Mouse (Mus musculus) heart, postnatal 0 days (tissue): Measurements from ENCODE around the gene Ptpn1. TPM values are rescaled to one million over a fixed set of nuclear protein-coding genes. Genes with fewer than 3 reads are reported as not detected.

ENCODE experiments used
- ATAC-seq: fragments of 200-750 bp; cut with Nextera tagmentation; 2 replicates; pipeline ENCODE4 v1.8.0; 2017; ENCODE audit warnings: low read depth, moderate number of reproducible peaks, moderate library complexity; ENCODE audit not compliant: insufficient read depth
- DNase-seq: peaks from one replicate; pipeline ENCODE4 v3.0.0-alpha.2; 2016; ENCODE audit warnings: low spot score
- H3K27ac ChIP-seq: fragments of 300-500 bp; sonication (generic); 2 replicates; pipeline ENCODE4 v1.5.1; 2014; ENCODE audit warnings: low read depth, mild to moderate bottlenecking
- H3K27me3 ChIP-seq: fragments of 300-500 bp; sonication (generic); 2 replicates; pipeline ENCODE4 v1.6.1; 2014; ENCODE audit warnings: low read length, mixed read lengths; ENCODE audit not compliant: control insufficient read depth, insufficient read depth
- H3K36me3 ChIP-seq: fragments of 300-500 bp; sonication (generic); replicated peaks from 2 replicates; pipeline ENCODE4 v1.6.1; 2014; ENCODE audit warnings: low read length, mixed read lengths; ENCODE audit not compliant: control insufficient read depth, insufficient read depth
- H3K4me1 ChIP-seq: fragments of 300-500 bp; sonication (generic); 2 replicates; pipeline ENCODE4 v1.6.1; 2014; ENCODE audit warnings: antibody characterized with exemption; ENCODE audit not compliant: control insufficient read depth, insufficient read depth
- H3K4me2 ChIP-seq: fragments of 300-500 bp; sonication (generic); 2 replicates; pipeline ENCODE4 v1.6.1; 2014; ENCODE audit warnings: low read depth, mild to moderate bottlenecking, low read length, moderate library complexity
- H3K4me3 ChIP-seq: fragments of 300-500 bp; sonication (generic); 2 replicates; pipeline ENCODE4 v1.5.1; 2014; ENCODE audit warnings: low read depth, low read length
- H3K9ac ChIP-seq: fragments of 300-500 bp; sonication (generic); replicated peaks from 2 replicates; pipeline ENCODE4 v1.6.1; 2014; ENCODE audit warnings: low read depth, low read length, mixed read lengths
- H3K9me3 ChIP-seq: fragments of 300-500 bp; sonication (generic); replicated peaks from 2 replicates; pipeline ENCODE4 v1.6.1; 2016; ENCODE audit warnings: low read length; ENCODE audit not compliant: control insufficient read depth
- CTCF ChIP-seq: IDR thresholded peaks from 2 replicates; pipeline ENCODE4 v1.5.1; 2016; ENCODE audit warnings: antibody characterized with exemption, control low read depth, low read depth
- EP300 ChIP-seq: IDR thresholded peaks from 2 replicates; pipeline ENCODE4 v1.6.1; 2016; ENCODE audit warnings: antibody characterized with exemption, low read depth
- WGBS: fragments of 180-500 bp; shearing (Covaris S2); extraction: QIAGEN DNeasy Blood & Tissue Kit; methylation state at CpG from one replicate; pipeline ENCODE4 v1.1.7; 2014; 5-methylcytosine and 5-hydroxymethylcytosine counted together
- polyA plus RNA-seq: library from polyadenylated mRNA; unstranded; fragments of >200 nt; fragmentation: Nextera tagmentation; extraction: Ambion mirVana; gene quantifications from 2 replicates; pipeline ENCODE4 v1.2.1, GENCODE M21; 2015
- total RNA-seq: library from RNA; depleted of rRNA; stranded (reverse); fragments of >200 nt; gene quantifications from 2 replicates; pipeline ENCODE4 v1.2.3, GENCODE M21; 2014; ENCODE audit warnings: low replicate concordance; rRNA removed

Ptpn1 gene
- total RNA-seq (22.0 and 28.8 TPM in 2 replicates), polyA plus RNA-seq (36.5 and 37.9 TPM in 2 replicates)

DNA sequence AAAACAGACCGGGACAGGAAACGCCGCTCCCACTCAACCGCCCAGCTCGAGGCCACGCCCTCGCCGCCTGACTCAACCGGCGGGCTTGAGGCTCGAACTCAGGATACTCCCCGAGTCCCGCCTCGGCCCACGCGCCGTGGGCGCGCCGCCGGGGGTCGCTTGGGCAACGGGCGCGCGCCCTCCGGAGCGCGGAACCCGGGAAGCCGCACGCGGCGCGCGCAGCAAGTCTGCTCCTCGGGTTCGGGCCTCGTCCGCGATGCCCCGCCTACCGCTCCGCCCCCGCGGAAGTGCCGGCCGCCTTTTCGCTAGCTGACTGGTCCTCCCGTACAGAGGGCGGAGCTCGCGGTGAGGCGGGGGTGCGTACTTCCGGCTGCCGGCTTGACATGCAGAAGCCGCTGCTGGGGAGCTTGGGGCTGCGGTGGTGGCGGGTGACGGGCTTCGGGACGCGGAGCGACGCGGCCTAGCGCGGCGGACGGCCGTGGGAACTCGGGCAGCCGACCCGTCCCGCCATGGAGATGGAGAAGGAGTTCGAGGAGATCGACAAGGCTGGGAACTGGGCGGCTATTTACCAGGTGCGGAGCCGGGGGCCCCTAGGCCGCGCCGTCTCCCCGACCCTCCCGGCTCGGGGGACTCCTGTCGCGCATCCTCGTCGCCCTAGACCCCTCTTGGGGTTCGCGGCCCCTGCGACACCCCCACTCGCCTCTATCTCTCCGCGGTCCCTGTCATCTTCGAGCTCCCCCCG lies at the start of gene Ptpn1:
TSS of gene Ptpn1 (plus strand) at position 73 of the 742 bp plus-strand sequence.
- H3K9me3 ChIP-seq = no peaks in the 10 kb centered on the region
- WGBS = under 1% methylated on average over 87 of the region's 99 CpGs
- peak within 1 kb of the TSS; percentile 93 for H3K9ac ChIP-seq
- TF ChIP-seq CTCF (no peak), EP300 (no peak)
- H3K4me3 ChIP-seq = peak within 1 kb of the TSS; percentile 92
- no peaks in the 10 kb centered on the region for H3K36me3 ChIP-seq
- peak; percentile 93 for DNase-seq
- peak; percentile 97 for ATAC-seq
- peak within 1 kb of the TSS; percentile 77 for H3K4me2 ChIP-seq
- peaks cover 42% of the 10 kb centered on the region for H3K4me1 ChIP-seq
- no peaks in the 10 kb centered on the region for H3K27me3 ChIP-seq
- H3K27ac ChIP-seq = peak within 1 kb of the TSS; percentile 63

DNA sequence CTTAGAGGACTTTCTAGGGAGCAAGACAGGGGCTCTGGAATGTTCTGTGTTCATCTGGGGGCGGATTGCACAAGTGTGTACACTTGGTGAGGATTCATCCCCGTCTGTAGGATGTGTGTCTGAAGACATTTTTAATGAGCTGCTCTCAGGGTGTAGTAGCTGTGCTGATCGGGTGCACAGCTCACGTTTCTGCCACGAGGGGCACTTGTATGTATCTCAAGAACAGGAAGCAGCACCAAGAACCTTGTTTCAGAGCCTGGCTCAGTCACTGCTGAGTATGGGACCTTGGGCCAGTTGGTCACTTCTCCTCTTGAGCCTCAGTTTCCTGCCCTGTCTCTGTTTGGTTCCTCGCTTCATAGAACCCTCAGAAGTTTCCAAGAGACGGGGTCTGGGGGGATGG lies 45.4 kb upstream of the Ptpn1 start:
- 67% methylated on average over 7 of the region's 7 CpGs for WGBS
- Histone ChIP-seq H3K27me3 (peaks cover 4% of the 10 kb centered on the region; the same call in 1 of the 2 replicates), H3K4me3 (no peak overlapping the region), H3K27ac (no peak overlapping the region), H3K4me2 (no peak overlapping the region), H3K9me3 (peaks cover 5% of the 10 kb centered on the region), H3K4me1 (no peaks in the 10 kb centered on the region), H3K36me3 (no peaks in the 10 kb centered on the region), H3K9ac (no peak overlapping the region)
- DNase-seq = no peak
- ATAC-seq = no peak; the same call in 1 of the 2 replicates
- TF ChIP-seq CTCF (no peak), EP300 (no peak)

GRCm38 (mm10) chr2:167887516-167888347 lies 44.1 kb upstream of the Ptpn1 start:
- H3K4me1 ChIP-seq = no peaks in the 10 kb centered on the region
- H3K9me3 ChIP-seq = no peaks in the 10 kb centered on the region
- ATAC-seq = peak; percentile 16; the same call in 1 of the 2 replicates
- DNase-seq = peak; percentile 49
- H3K27ac ChIP-seq = no peak overlapping the region
- peak overlapping the region; percentile 51 for H3K4me2 ChIP-seq
- no peaks in the 10 kb centered on the region for H3K36me3 ChIP-seq
- 8% methylated on average over 22 of the region's 22 CpGs for WGBS
- TF ChIP-seq EP300 (no peak), CTCF (no peak)
- no peak overlapping the region for H3K9ac ChIP-seq
- H3K4me3 ChIP-seq = 0 out of 2 replicates have a peak overlapping the region, but pooled peaks have one; percentile 13
- H3K27me3 ChIP-seq = peaks cover 4% of the 10 kb centered on the region; the same call in 1 of the 2 replicates

DNA sequence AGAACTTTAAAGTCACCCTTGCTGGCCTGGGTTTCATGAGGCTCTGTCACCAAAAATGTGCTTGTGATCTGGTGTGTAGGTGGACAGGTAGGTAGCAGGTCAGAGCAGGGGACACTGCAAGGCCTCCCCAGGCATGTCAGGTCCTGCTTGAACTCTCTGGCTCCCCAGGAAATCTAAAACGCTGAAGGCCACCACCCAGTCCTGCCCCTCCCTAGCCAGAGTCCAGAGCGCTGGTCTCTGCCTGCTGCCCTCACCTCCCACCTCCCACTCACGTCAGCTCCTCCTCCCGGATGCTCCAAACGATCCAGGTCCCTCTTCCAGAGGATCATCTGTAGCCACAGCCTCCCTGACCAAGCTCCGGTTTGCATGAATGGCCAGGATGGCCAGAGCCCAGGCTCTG lies 43.0 kb upstream of the Ptpn1 start:
- H3K36me3 ChIP-seq = no peaks in the 10 kb centered on the region
- no peaks in the 10 kb centered on the region for H3K9me3 ChIP-seq
- DNase-seq (no peak), ATAC-seq (no peak)
- 66% methylated on average over 6 of the region's 6 CpGs for WGBS
- H3K4me2 ChIP-seq = no peak overlapping the region
- H3K27ac ChIP-seq = no peak overlapping the region
- H3K4me3 ChIP-seq = no peak overlapping the region
- TF ChIP-seq CTCF = no peak
- TF ChIP-seq EP300 = no peak
- H3K4me1 ChIP-seq = no peaks in the 10 kb centered on the region
- no peak overlapping the region for H3K9ac ChIP-seq
- peaks cover 4% of the 10 kb centered on the region; the same call in 1 of the 2 replicates for H3K27me3 ChIP-seq

DNA sequence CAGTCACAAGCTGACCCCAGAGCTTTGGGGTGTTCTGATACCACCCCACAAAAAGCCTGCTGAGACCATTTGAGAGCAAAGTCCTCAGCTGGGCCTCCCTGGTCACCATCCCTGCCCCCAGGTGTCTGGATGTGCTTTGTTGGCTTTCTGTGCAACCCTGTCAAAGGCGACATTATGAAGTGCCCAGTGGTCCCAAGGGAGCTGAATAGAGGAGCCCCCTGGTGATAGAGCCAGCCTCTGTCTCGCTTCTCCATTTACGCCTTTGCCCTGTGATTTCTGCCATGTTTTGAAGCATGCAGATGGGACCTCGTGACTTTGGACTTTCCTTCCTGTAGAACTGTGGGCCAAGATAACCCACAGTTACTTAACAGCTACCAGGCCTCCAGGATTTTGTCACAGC lies 42.0 kb upstream of the Ptpn1 start:
- DNase-seq (no peak), ATAC-seq (no peak)
- no peak overlapping the region for H3K9ac ChIP-seq
- no peak overlapping the region for H3K4me3 ChIP-seq
- no peaks in the 10 kb centered on the region for H3K9me3 ChIP-seq
- TF ChIP-seq EP300 = no peak
- TF ChIP-seq CTCF = no peak
- H3K27ac ChIP-seq = no peak overlapping the region
- H3K4me1 ChIP-seq = no peaks in the 10 kb centered on the region
- H3K4me2 ChIP-seq = no peak overlapping the region
- peaks cover 4% of the 10 kb centered on the region; the same call in 1 of the 2 replicates for H3K27me3 ChIP-seq
- H3K36me3 ChIP-seq = no peaks in the 10 kb centered on the region
- WGBS = 60% methylated on average over 4 of the region's 4 CpGs
